Mouse (Mus musculus) limb, embryonic 11.5 days (tissue): Measurements from ENCODE around the gene Dicer1. TPM values are rescaled to one million over a fixed set of nuclear protein-coding genes. Genes with fewer than 3 reads are reported as not detected.

ENCODE experiments used
- ATAC-seq: fragments of 200-750 bp; cut with Nextera tagmentation; 2 replicates; pipeline ENCODE4 v1.8.0; 2017; ENCODE audit warnings: low read depth; ENCODE audit not compliant: insufficient number of reproducible peaks, low FRiP score, low TSS enrichment
- DNase-seq: peaks from one replicate; pipeline ENCODE4 v3.0.0-alpha.2; 2015; ENCODE audit warnings: low spot score
- H3K27ac ChIP-seq: fragments of 300-500 bp; sonication (generic); replicated peaks from 2 replicates; pipeline ENCODE4 v1.5.1; 2014; ENCODE audit warnings: low read depth, mild to moderate bottlenecking, low read length
- H3K27me3 ChIP-seq: fragments of 300-500 bp; sonication (generic); 2 replicates; pipeline ENCODE4 v1.6.1; 2014; ENCODE audit warnings: mild to moderate bottlenecking, low read length, mixed read lengths; ENCODE audit not compliant: control insufficient read depth, insufficient read depth
- H3K36me3 ChIP-seq: fragments of 300-500 bp; sonication (generic); 2 replicates; pipeline ENCODE4 v1.6.1; 2014; ENCODE audit warnings: mild to moderate bottlenecking, low read length, moderate library complexity, mixed read lengths; ENCODE audit not compliant: control insufficient read depth, insufficient read depth
- H3K4me1 ChIP-seq: fragments of 300-500 bp; sonication (generic); 2 replicates; pipeline ENCODE4 v1.6.1; 2014; ENCODE audit warnings: low read length, mixed read lengths; ENCODE audit not compliant: control insufficient read depth, insufficient read depth
- H3K4me2 ChIP-seq: fragments of 300-500 bp; sonication (generic); 2 replicates; pipeline ENCODE4 v1.6.1; 2014; ENCODE audit warnings: low read depth, mild to moderate bottlenecking, moderate library complexity; ENCODE audit not compliant: severe bottlenecking
- H3K4me3 ChIP-seq: fragments of 300-500 bp; sonication (generic); 2 replicates; pipeline ENCODE4 v1.5.1; 2014; ENCODE audit warnings: low read depth, low read length
- H3K9ac ChIP-seq: fragments of 300-500 bp; sonication (generic); 2 replicates; pipeline ENCODE4 v1.6.1; 2014; ENCODE audit warnings: mild to moderate bottlenecking, low read length
- H3K9me3 ChIP-seq: fragments of 300-500 bp; sonication (generic); 2 replicates; pipeline ENCODE4 v1.6.1; 2016; ENCODE audit warnings: low read length; ENCODE audit not compliant: control insufficient read depth
- WGBS: fragments of 180-500 bp; shearing (Covaris S2); extraction: QIAGEN DNeasy Blood & Tissue Kit; methylation state at CpG from one replicate; pipeline ENCODE4 v1.1.7; 2014; 5-methylcytosine and 5-hydroxymethylcytosine counted together
- polyA plus RNA-seq: library from polyadenylated mRNA; unstranded; fragments of >200 nt; fragmentation: Nextera tagmentation; extraction: Ambion mirVana; gene quantifications from 2 replicates; pipeline ENCODE4 v1.2.1, GENCODE M21; 2014

Gene Dicer1
- polyA plus RNA-seq, 1 experiment from 2014 or later = 38.7 TPM

DNA sequence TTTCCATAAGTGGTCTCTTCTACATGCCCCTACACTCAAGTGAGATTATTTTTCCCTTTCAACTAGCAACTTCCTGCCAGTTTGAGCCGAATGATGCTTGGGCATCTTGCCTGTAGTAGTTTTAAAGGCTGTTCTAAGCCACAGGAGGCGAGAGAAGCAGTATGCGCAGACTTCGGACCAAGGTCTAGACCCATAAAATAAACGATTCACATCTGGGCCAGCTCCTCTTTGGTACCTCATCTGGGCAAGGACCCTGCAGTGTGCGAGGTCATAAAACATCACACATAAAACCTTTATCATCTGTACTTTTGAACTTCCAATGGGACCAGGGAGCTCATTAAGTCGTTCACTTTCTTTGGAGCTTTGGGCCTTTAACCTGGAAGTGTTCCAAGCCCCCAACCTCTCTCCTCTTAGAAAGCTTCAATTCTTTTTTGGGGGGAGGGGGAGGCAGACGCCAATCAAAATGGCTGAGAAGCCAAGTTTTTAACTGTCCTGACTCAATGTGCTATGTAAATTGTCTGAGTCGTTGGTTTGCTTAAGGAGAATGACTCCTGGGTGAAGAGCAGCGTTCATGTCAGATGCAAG is 17.5 kb upstream of the Dicer1 start:
- Histone ChIP-seq H3K9me3 (no peaks in the 10 kb centered on the region), H3K27ac (no peak overlapping the region), H3K36me3 (no peaks in the 10 kb centered on the region), H3K4me3 (no peak overlapping the region), H3K27me3 (no peaks in the 10 kb centered on the region), H3K4me1 (peaks cover 23% of the 10 kb centered on the region; the same call in 1 of the 2 replicates), H3K9ac (no peak overlapping the region), H3K4me2 (no peak overlapping the region)
- ATAC-seq (peak; percentile 65), DNase-seq (peak; percentile 65)
- WGBS = 22% methylated on average over 10 of the region's 10 CpGs

- Histone ChIP-seq H3K27ac (no peak overlapping the region), H3K4me1 (peaks cover 20% of the 10 kb centered on the region; the same call in 1 of the 2 replicates), H3K4me3 (no peak overlapping the region), H3K9ac (no peak overlapping the region), H3K27me3 (no peaks in the 10 kb centered on the region), H3K9me3 (no peaks in the 10 kb centered on the region), H3K36me3 (no peaks in the 10 kb centered on the region), H3K4me2 (no peak overlapping the region)
- ATAC-seq = no peak
- DNase-seq = no peak
- 83% methylated on average over 4 of the region's 4 CpGs for WGBS
Measured at GRCm38 (mm10) chr12:104767183-104767582, 15.4 kb upstream of the Dicer1 start.

GRCm38 (mm10) chr12:104765761-104766160 is 14.0 kb upstream of the Dicer1 start:
- H3K27ac ChIP-seq = no peak overlapping the region
- H3K9me3 ChIP-seq = no peaks in the 10 kb centered on the region
- ATAC-seq = no peak
- 84% methylated on average over 7 of the region's 7 CpGs for WGBS
- H3K4me1 ChIP-seq = peaks cover 20% of the 10 kb centered on the region; the same call in 1 of the 2 replicates
- no peaks in the 10 kb centered on the region for H3K36me3 ChIP-seq
- H3K4me3 ChIP-seq = no peak overlapping the region
- no peak overlapping the region for H3K9ac ChIP-seq
- H3K27me3 ChIP-seq = no peaks in the 10 kb centered on the region
- DNase-seq = no peak
- H3K4me2 ChIP-seq = no peak overlapping the region

GRCm38 (mm10) chr12:104765116-104765515 is 13.4 kb upstream of the Dicer1 start:
- H3K4me2 ChIP-seq = no peak overlapping the region
- peaks cover 19% of the 10 kb centered on the region; the same call in 1 of the 2 replicates for H3K4me1 ChIP-seq
- H3K27ac ChIP-seq = no peak overlapping the region
- H3K9me3 ChIP-seq = no peaks in the 10 kb centered on the region
- DNase-seq (no peak), ATAC-seq (no peak)
- 67% methylated on average over 5 of the region's 5 CpGs for WGBS
- H3K36me3 ChIP-seq = no peaks in the 10 kb centered on the region
- no peaks in the 10 kb centered on the region for H3K27me3 ChIP-seq
- H3K4me3 ChIP-seq = no peak overlapping the region
- no peak overlapping the region for H3K9ac ChIP-seq

- Histone ChIP-seq H3K36me3 (no peaks in the 10 kb centered on the region), H3K27ac (no peak overlapping the region), H3K4me1 (peaks cover 9% of the 10 kb centered on the region; the same call in 1 of the 2 replicates), H3K9ac (no peak overlapping the region), H3K4me2 (no peak overlapping the region), H3K4me3 (no peak overlapping the region), H3K27me3 (no peaks in the 10 kb centered on the region), H3K9me3 (no peaks in the 10 kb centered on the region)
- ATAC-seq (no peak), DNase-seq (no peak)
- 78% methylated on average over 6 of the region's 6 CpGs for WGBS
Measured at GRCm38 (mm10) chr12:104763918-104764317, 12.2 kb upstream of the Dicer1 start.

DNA sequence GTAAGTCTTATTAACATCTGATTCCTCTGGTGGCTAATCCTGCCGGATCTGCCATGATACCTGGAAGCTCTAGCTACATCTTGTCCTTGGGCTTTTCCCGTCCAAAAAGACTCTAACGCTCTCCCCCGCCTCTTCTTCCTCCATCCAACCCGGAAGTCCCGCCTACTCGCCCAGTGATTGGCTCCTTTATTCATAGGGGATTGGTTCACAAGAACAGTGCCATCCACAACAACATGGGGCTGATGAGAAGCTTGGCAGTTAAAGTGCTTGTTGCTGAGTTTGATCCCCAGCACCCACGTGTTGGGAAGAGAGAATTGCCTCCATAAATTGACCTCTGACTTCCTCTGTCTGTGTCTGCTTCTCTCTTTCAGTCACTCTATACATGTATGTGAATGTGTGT is 9.7 kb upstream of the Dicer1 start:
- ATAC-seq = no peak
- Histone ChIP-seq H3K9me3 (no peaks in the 10 kb centered on the region), H3K27ac (no peak overlapping the region), H3K4me3 (no peak overlapping the region), H3K36me3 (no peaks in the 10 kb centered on the region), H3K4me2 (no peak overlapping the region), H3K9ac (no peak overlapping the region), H3K27me3 (no peaks in the 10 kb centered on the region), H3K4me1 (no peaks in the 10 kb centered on the region)
- WGBS = 84% methylated on average over 8 of the region's 8 CpGs
- no peak for DNase-seq

- no peaks in the 10 kb centered on the region for H3K4me1 ChIP-seq
- H3K4me2 ChIP-seq = no peak overlapping the region
- WGBS = 93% methylated on average over 7 of the region's 7 CpGs
- H3K27ac ChIP-seq = no peak overlapping the region
- H3K4me3 ChIP-seq = no peak overlapping the region
- no peaks in the 10 kb centered on the region for H3K9me3 ChIP-seq
- no peak overlapping the region for H3K9ac ChIP-seq
- H3K36me3 ChIP-seq = no peaks in the 10 kb centered on the region
- ATAC-seq (no peak), DNase-seq (no peak)
- H3K27me3 ChIP-seq = no peaks in the 10 kb centered on the region
Measured at GRCm38 (mm10) chr12:104758066-104758465, 6.3 kb upstream of the Dicer1 start.

DNA sequence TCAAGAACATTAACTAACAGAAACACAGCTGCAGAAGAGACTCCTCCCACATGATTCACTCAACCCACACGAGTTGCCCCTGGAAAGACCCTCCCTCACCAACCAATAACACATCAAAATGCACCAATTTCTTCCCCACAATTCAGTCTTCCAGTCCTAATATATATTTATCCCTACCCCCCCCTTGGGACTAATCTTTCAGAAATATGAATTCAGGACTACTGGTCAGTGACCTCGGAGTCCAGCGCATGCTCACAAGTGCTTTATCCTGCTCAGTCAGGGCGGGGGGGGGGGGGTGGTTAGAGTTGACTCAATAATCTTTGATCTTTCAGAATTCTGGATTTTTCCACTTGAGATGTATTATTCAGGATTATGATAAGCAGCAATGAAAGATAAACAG is 1.9 kb upstream of the Dicer1 start:
- ATAC-seq = no peak
- no peaks in the 10 kb centered on the region for H3K36me3 ChIP-seq
- DNase-seq = no peak
- 70% methylated on average over 4 of the region's 4 CpGs for WGBS
- no peak overlapping the region for H3K27ac ChIP-seq
- H3K4me2 ChIP-seq = no peak overlapping the region
- H3K27me3 ChIP-seq = no peaks in the 10 kb centered on the region
- H3K4me3 ChIP-seq = no peak overlapping the region
- no peaks in the 10 kb centered on the region for H3K9me3 ChIP-seq
- no peak overlapping the region for H3K9ac ChIP-seq
- peaks cover 13% of the 10 kb centered on the region for H3K4me1 ChIP-seq

GRCm38 (mm10) chr12:104751331-104751813 is 380 bp downstream of the Dicer1 start:
- H3K27me3 ChIP-seq = no peaks in the 10 kb centered on the region
- ATAC-seq (peak; percentile 49), DNase-seq (peak; percentile 61)
- peak overlapping the region; percentile 88 for H3K9ac ChIP-seq
- H3K4me3 ChIP-seq = peak overlapping the region; percentile 76
- peak overlapping the region; percentile 90 for H3K27ac ChIP-seq
- no peaks in the 10 kb centered on the region; the same call in 1 of the 2 replicates for H3K36me3 ChIP-seq
- WGBS = 0% methylated on average over 18 of the region's 52 CpGs
- no peaks in the 10 kb centered on the region for H3K9me3 ChIP-seq
- H3K4me1 ChIP-seq = peaks cover 16% of the 10 kb centered on the region
- H3K4me2 ChIP-seq = peak overlapping the region; percentile 60
